Mouse (Mus musculus) heart, embryonic 10.5 days (tissue): ENCODE measurements around the gene Krt78. TPM values are rescaled to one million over a fixed set of nuclear protein-coding genes. Genes with fewer than 3 reads are reported as not detected.

Experiments
- DNase-seq: peaks from one replicate; pipeline ENCODE4 v3.0.0-alpha.2; 2017; ENCODE audit warnings: low spot score
- H3K27ac ChIP-seq: fragments of 300-500 bp; sonication (generic); 2 replicates; pipeline ENCODE4 v1.5.1; 2016; ENCODE audit warnings: mild to moderate bottlenecking
- H3K27me3 ChIP-seq: fragments of 300-500 bp; sonication (generic); 2 replicates; pipeline ENCODE4 v1.6.1; 2016; ENCODE audit warnings: mild to moderate bottlenecking; ENCODE audit not compliant: poor library complexity, insufficient read depth, severe bottlenecking
- H3K36me3 ChIP-seq: fragments of 300-500 bp; sonication (generic); 2 replicates; pipeline ENCODE4 v1.6.1; 2016; ENCODE audit warnings: mild to moderate bottlenecking, moderate library complexity
- H3K4me1 ChIP-seq: fragments of 300-500 bp; sonication (generic); 2 replicates; pipeline ENCODE4 v1.6.1; 2016; ENCODE audit warnings: mild to moderate bottlenecking
- H3K4me3 ChIP-seq: fragments of 300-500 bp; sonication (generic); 2 replicates; pipeline ENCODE4 v1.5.1; 2016; ENCODE audit warnings: mild to moderate bottlenecking, moderate library complexity
- H3K9me3 ChIP-seq: fragments of 300-500 bp; sonication (generic); 2 replicates; pipeline ENCODE4 v1.6.1; 2016; ENCODE audit warnings: mild to moderate bottlenecking, moderate library complexity
- WGBS: fragments of 180-500 bp; shearing (Covaris S2); methylation state at CpG from one replicate; pipeline ENCODE4 v1.1.7; 2016; 5-methylcytosine and 5-hydroxymethylcytosine counted together
- polyA plus RNA-seq: library from polyadenylated mRNA; unstranded; fragments of >200 nt; fragmentation: Nextera tagmentation; extraction: Ambion mirVana; gene quantifications from 2 replicates; pipeline ENCODE4 v1.2.1, GENCODE M21; 2016

Krt78 gene
- polyA plus RNA-seq, 1 experiment from 2014 or later, result not detected

DNA sequence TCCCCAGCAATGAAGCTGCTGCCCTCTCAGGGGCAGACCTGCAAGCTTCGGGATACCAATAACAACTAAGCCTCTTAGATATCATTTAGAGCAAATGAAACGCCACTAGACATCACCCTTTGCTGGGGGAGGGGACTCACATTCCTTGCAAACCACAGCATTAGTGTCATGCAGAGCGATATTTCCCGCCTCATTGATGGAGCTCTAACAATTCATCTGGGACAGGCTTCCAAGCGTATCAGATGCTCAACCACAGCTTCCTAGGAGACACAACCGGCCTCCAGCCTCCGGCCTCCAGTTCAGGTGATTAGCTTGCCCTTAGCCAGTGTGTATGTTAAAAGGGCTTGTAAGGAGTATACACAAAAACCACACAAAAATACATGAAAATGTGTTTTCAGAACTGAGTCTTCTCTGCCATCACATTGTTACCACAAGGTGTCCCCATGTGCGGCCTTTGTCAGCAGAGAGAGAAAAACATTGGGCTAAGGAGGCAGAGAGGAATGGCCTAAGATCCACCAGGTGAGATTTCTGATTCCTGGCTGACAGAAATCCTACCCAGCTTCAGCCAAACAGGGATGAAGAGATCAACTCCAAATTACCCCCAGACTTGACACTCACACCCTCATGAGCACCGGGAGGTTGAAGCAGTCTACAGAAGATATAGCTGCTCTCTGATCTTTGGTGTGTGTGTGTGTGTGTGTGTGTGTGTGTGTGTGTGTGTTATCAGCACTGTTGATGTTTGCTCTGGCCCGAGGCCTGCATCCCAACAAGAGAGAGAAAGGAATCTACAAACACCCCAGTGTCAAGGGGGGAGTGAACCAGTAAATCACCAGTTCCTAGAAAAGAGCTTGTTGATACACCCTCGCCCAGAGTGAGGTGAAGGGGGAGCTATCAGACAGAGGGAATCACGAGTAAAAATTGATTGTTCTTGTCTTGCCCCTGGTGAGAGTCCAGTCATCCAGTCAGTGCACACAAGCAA is 51.6 kb downstream of the Krt78 start:
- Histone ChIP-seq H3K27ac (no peak overlapping the region), H3K36me3 (no peaks in the 10 kb centered on the region), H3K9me3 (no peaks in the 10 kb centered on the region), H3K4me1 (no peaks in the 10 kb centered on the region), H3K4me3 (no peak overlapping the region), H3K27me3 (no peaks in the 10 kb centered on the region)
- 52% methylated on average over 12 of the region's 12 CpGs for WGBS
- no peak for DNase-seq

Other genes with a start within 250 kb of the Krt78 start
- 0.33 and 1.4 TPM in 2 replicates for gene Krt5, start 241.4 kb downstream of the Krt78 start, polyA plus RNA-seq
- gene Krt71, start 211.2 kb downstream of the Krt78 start, polyA plus RNA-seq, result not detected in 2 replicates
- gene Krt72, start 167.8 kb downstream of the Krt78 start, polyA plus RNA-seq, result not detected in 2 replicates
- not detected in 2 replicates for gene Krt73, start 151.9 kb downstream of the Krt78 start, polyA plus RNA-seq
- gene Krt2, start 136.1 kb downstream of the Krt78 start, polyA plus RNA-seq, result not detected in 2 replicates
- gene Krt1, start 103.5 kb downstream of the Krt78 start, polyA plus RNA-seq, result 0.30 and 1.0 TPM in 2 replicates
- 0.04 TPM in 1 of 2 replicates, not detected in the other for gene Krt77, start 84.6 kb downstream of the Krt78 start, polyA plus RNA-seq
- not detected in 2 replicates for gene Krt76, start 61.4 kb downstream of the Krt78 start, polyA plus RNA-seq
- gene Krt4, start 29.6 kb downstream of the Krt78 start, polyA plus RNA-seq, result 0.09 TPM in 1 of 2 replicates, not detected in the other
- 1.8 TPM in 2 replicates for gene Krt79, start 14.0 kb downstream of the Krt78 start, polyA plus RNA-seq
- 83.2 and 193 TPM in 2 replicates for gene Krt8, start 50.2 kb upstream of the Krt78 start, polyA plus RNA-seq
- 78.5 and 184 TPM in 2 replicates for gene Krt18, start 73.9 kb upstream of the Krt78 start, polyA plus RNA-seq
- gene Eif4b, start 119.5 kb upstream of the Krt78 start, polyA plus RNA-seq, result 85.5 and 99.6 TPM in 2 replicates
- gene Tns2, start 146.1 kb upstream of the Krt78 start, polyA plus RNA-seq, result 19.8 and 19.9 TPM in 2 replicates
- gene Spryd3, start 181.9 kb upstream of the Krt78 start, polyA plus RNA-seq, result 19.0 and 19.4 TPM in 2 replicates
- 0.64 and 0.67 TPM in 2 replicates for gene Igfbp6, start 190.1 kb upstream of the Krt78 start, polyA plus RNA-seq
- 2.0 and 7.9 TPM in 2 replicates for gene Soat2, start 196.2 kb upstream of the Krt78 start, polyA plus RNA-seq
- 35.7 and 50.1 TPM in 2 replicates for gene Zfp740, start 249.0 kb upstream of the Krt78 start, polyA plus RNA-seq